Mouse (Mus musculus) testis, postnatal 10 days (tissue): ENCODE measurements around the gene Atp1a2.

ENCODE experiments used
- DNase-seq: peaks from one replicate; pipeline ENCODE4 v3.0.0; 2021; ENCODE audit warnings: low spot score

The Atp1a2 gene

DNA sequence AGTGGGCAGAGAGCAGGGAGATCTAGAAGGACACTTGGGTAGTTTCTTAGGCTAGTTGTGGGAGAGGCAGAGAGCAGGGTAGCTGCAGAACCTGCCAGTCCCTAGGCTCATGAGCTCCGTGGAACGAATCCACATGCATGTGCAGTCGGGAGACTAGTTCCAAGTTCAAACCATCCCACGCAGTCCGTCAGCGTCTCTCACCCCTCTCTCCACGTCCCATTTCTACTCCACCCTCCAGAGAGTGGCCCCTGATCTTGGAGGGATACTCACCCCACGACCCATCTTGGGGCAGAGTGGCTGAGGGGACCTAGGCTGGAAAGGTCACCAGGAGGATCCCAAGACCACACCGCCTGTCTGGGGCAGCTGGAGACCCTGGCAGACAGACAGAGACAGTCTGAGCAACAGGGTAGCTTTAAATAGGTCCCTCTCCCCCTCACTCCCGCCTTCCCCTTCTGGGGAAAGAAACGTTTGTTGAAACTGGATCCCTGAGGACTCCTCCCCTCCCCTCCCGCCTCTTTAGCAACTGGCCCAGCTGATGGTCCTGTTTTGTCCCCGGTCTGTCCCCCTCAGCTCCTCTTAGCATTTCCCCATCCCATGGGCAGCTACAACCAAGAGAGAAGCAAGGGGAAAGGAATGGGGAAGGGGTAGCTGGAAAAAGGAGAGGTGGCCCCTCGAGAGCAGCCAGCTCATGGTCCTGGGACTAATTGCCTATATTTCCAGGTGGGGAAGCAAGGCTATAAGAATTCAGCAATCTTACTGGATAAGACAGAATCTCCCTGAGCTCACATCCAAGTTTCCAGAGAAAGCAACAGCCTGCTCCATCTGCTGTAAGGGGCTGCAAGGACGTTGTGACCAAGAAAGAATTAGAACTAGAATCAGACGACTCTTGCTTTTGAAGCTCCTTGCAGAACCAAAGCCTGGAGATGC is at the start of gene Atp1a2:
TSS of gene Atp1a2 (minus strand) at position 454 of the 927 bp plus-strand sequence.
- peak; percentile 66 for DNase-seq

DNA sequence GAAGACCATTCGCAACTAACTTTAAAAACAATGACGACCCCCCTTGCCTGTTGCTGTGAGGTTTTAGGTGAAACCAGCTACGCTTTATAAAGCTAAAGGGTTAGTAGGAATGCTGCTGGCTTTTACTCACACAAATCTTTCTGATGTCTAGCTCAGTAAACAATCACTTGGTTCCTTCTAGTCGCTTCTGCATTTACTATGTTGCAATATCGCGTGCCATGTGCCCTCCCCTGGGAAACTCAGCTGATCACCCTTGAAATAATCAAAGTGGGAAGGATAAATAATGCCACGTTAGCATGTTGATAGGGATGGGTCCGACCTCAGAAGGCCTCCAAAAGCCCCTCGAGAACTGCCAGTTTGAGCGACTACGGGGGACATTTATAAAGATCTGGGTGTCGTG is 49.5 kb upstream of the Atp1a2 start:
- no peak for DNase-seq

DNA sequence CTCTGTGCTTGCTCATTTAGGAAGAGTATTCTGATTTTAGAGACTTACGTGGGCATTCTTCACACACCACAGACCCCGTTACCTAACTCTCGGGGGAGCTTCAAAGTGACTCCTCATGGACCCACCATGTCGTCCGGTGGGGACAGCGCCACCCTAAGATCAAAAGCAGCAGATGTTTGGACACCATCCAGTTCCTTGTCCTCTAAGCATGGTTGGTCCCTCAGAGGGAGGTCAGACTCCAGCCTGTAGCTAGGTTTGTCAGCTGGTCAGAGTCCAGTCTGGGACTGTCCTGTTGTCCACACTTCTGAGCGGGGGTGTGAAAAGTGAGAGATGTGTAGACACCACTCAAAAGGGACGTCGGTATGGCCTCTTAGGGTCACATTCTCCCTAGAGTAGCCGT is 48.8 kb upstream of the Atp1a2 start:
- no peak for DNase-seq

DNA sequence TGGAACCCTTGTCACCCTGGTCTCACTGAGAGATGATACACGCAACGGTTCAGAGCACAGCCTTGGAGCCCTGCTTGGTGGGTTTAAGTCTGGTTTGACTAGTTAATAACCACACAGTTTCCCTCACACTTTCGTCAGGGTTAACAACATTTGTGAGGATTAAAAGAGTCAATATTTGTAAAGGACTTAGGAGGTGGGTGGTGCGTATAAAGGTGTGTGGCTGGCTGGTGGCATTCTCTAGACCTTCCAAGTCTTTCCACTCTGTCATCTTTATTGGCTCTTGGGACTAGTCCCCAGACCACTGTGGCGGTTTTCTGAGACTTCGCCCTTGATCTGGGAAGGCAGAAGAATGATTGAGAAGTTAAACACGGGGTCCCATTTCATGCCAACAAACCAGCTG is 47.0 kb upstream of the Atp1a2 start:
- DNase-seq: no peak

DNA sequence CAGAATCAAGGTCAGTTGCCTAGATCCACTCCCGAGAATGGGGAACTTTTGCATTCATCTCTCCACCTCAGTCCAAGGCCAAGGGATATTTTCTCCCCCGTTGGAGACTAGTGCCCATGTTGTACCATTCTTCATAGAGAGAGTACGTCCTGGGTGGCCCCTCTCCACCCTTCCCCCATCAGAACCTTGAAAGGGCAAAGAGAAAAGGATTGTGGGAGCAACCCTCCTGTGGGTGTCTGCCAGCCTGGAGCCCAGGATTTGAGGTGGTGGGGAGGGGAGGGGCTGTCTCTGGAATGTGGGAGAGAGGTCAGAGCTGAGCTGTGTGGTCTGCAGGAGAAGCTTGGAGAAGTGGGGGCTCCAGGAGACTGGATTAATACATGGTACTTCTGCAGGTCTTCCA is 46.0 kb upstream of the Atp1a2 start:
- DNase-seq: no peak

DNA sequence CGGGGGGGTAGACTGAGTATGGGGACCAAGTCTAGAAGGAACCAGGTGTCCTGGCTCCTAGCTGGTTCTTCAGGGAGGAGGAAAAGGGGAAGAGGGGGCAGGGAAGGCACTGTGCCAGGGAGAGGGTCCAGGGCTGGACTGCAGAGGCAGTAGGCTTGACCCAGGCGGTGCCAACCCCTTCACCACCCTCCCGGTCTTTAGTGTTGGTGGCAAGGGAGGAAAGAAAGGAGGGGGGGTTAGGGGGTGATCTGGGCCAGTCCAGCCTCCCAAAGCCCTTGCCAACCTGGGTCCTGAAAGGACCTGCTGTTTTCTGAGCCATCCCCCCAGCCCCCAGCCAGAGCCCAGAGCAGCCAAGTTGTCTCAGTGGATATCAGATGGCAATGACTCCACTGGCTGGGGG is 44.9 kb upstream of the Atp1a2 start:
- DNase-seq: no peak

DNA sequence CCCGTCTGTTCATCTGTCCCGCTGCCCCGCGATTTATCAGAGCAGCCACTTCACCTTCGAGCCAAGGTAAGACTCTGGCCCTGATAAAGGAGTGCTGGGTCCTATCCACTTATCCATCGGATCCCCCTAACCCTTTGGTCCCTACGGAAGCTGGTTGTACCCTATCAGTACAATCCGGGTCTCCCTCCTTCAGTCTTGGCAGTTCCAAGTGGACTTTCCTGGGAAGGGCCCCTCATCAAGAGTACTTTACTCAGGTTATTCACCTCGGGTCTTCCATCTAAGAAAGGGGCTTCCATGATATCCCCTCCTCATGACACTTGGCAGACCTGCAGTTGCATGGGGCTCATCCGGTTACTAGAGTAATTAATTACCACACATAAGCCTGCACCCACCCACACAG is 43.5 kb upstream of the Atp1a2 start:
- DNase-seq: no peak

DNA sequence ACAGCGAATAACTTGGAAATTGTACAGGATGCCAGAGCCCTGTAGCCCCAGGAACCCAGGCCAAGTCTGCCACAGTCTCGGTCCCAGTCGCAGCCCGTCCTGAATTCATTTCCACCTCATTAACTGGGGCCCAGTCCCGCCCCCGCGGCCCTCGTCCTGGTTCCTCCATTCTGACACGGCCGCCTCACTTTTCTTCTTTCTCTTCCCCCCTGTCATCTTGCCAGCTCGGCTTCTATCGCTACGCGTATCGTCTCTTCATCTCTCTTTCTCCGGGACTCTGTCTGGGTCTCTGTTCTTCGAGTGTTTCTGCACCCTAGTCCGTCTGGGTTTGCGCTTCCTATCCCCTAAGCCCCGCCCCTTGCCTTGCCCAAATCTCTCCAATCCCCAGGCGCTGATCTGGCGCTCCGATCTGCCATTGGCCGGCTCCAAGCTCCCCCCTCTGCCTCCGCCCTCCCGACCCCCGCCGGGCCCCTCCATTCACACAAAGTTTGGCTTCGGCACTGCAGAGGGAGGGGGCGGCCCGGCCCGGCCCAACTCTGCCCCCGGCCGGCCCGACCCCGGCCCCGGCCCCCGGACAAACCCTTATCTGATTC is 43.0 kb upstream of the Atp1a2 start, which contains the start of gene Kcnj10:
TSS of gene Kcnj10 (plus strand) at position 482 of the 593 bp plus-strand sequence.
- DNase-seq: peak; percentile 85

DNA sequence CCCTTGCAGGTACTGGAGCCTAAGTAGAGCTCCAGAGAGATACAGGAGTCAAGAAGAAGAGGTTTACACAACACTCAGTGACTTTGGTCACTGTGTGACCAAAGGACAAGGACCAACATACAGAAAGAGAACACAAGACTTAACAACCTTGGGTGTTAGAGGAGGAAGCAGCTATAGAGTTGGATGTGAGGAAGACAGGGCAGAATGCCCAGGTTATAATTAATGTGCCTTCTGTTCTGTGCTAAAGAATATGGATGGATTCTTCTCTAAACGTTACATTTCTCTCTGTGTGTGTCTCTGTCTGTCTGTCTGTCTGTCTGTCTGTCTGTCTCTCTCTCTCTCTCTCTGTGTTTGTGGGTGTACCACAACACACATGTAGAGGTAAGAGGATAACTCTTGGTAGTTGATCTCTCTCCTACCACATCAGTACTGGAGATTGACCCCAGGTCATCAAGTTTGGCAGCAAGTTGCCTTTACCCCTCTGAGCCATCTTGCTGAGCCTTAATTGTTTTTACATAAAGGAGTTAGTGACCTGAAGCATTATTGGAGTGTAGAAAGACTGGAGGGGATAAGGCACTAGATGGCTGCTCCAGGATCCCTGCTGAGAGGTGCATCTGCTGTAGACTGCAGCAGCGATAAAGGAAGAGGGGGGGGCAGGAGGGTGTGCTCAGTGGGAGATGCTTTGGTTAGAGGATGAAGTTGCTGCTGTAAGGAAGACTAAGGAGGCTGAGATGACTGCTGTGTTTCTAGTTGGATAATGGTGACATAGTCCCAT is 39.7 kb upstream of the Atp1a2 start:
- no peak for DNase-seq

DNA sequence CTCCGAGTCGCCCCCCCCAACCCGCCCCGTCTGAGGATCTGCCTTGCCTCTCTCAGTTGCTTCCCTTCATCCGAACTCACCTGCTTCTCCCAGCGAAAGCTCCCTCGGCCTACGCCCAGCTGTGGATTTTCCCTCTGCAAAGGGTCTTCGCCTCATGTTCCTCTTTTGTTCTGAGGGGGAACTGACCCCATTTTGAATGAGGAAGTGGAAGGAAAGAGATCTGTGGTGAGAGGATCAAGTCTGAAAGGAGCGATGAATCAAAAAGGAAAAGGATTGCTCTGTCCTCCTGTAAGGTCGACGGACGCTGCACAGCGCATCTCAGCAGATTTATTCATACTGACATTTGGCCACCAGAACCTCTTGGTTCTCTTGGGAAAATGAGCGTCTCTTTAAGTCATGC is 37.9 kb upstream of the Atp1a2 start:
- DNase-seq: no peak

DNA sequence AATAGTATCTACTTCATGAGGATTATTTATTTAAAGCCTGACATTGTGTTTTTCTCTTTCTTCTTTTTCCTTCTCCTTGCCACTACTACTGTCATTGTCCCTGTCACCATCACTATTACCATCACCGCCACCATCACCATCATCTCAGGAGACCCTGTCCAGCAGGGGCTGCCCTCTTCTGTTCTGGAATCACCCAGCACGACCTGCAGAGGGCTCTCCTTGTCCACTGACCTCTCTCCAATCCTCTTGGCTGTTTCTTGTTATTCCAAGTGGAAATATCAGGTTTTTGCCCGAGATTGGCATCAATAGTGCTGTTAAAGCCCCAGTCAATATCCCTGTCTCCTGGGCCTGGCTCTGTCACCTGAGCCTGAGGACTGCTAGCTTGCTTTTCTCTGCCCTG is 35.6 kb upstream of the Atp1a2 start:
- DNase-seq: no peak

DNA sequence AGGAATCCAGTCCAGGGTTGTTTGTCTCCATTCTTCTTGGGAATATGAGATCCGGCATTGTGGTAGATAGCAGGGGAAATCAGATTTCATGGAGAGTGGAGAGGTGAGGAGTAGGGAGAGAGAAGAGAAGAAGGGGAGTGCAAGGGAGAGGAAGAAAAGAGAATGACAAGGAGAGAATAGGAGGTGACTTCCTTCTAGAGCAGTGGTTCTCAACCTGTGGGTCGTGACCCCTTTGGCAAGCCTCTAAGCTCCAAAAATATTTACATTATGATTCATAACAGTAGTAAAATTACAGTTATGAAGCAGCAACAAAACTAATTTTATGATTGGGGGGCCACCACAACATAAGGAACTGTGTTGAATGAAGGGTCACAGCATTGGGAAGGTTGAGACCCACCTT is 35.1 kb upstream of the Atp1a2 start:
- no peak for DNase-seq

DNA sequence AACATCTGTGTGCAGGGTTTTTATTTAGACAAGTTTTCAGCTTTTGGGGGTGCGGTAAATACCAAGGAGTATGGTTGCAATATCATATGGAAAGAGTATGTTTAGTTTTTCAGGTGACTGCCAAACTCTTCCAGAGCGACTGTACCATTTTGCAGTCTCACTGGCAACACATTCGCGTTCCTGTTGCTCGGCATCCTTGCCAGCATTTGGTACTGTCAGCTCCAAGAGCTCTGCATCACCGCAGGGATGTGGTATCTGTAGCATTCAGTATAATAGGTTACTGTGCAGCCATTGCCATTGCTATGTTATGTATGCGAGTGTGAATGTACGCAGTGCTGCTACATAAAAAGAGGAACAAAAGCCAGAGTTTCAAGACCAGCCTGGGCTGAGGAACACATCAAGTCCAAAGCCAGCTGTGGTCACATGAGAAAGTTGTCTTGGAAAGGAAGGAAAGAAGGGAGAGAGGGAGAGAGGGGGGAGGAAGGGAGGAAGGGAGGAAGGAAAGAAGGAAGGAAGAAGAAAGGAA is 33.6 kb upstream of the Atp1a2 start:
- no peak for DNase-seq

DNA sequence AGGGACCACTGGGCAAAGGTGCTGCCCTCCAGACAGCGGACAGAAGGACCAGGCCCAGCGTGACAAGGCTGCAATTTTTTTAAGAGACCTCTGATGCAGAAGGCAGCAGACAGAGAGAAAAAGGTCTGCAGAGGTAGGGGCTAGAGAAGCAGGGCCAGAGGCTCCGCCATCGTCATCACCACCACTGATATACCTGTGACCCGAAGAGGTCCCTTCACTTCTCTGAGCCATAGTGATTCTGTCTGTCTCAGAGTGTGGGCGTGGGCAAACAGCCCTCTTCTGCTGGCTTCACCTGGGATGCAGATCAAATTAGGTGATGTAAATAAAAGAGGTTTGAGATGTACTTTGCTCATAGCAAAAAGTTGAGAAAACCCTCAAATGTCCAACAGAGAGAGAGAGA is 31.8 kb upstream of the Atp1a2 start:
- no peak for DNase-seq

DNA sequence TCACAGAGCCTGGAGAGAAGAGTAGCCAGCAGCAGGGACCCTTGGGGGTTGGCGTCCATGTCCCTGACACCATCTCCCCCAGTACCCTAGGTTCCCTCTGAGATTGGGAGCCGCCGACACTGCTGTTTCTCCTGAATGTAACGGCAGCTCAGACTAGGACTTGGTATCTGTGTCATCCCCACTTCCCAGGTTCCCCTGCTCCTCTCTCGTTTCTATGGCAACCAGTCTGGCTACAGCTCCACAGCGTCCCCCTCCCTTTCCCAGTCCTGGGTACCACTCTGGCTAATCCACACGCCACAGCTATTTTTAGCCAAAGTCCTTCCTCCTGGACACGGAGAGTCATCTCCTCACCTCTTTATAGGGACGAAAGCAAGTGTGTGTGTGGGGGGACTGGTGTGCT is 31.3 kb upstream of the Atp1a2 start, which contains the start of gene Kcnj9:
TSS of gene Kcnj9 (minus strand) at position 188 of the 400 bp plus-strand sequence.
- no peak for DNase-seq

DNA sequence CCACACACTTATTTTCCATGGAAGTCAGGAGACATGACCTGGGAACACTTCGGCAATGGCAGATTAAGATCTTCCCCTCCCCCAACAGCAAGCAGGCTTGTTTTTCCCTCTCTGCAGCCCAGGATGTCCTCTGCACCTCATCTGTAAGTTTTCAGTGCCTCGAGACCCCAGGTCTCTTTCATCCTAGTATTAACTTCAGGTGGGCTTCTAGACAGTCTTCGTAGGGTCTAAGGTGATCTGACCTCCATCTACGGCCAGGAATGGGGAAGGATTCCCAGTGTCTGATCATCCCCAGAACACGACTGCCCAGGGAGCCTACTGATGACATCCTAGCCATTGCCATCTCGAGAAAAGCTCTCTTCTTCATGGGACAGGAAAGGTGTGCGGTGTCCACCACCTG is 30.6 kb upstream of the Atp1a2 start:
- DNase-seq: no peak

DNA sequence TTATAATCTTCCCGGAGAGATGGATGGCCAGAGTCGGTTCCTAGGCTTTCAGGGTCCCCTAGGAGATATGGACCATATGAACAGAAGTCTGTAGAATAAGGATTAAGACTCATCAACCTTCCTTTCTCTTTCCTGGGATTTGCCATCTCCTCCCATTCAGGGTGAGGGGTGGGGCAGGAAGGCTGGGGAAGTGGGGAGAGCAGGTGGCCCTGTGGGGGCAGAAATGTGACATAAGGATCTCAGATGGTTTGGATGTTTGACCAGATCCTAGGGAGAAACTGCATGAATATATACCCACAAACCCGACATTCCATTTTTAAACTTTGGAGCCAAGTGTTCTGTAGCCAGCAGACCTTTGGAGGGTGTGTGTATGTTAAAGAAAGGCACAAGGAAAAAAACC is 30.2 kb upstream of the Atp1a2 start:
- DNase-seq: no peak

DNA sequence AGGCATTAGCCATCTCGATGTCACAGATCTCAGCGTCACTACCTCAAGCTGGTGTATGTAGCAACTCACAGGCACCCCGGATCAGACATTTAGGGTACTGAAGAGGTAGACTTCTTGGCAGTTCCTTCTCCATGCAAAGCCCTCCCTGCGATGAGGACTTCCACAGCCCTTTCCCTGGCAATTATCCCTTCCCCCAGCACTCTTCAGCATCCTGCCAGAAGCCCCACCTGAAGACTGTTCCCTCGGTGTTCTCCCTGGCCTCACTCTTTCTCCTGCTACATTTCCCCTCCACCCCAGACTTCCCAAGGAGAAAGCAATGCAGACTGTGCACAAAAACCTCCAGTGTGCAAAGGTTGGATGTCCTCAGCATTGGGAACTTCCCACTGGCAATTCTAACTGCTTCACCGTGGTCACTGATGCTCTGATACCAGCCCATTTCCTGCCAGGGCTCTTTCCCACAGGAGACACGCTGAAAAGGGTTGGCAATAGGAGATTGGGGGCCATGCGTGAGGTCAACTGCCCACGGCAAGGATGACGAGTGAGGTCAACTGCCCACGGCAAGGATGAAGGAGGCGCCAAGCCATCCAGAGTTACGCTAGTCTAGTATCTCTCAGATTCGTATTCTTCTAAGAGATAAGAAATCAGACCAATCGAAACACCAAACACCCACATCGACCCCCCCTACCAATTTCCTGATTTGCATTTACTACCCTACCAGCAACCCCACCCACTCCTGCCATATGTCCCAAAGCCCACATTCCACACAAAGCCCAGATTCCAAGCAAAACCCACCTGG is 29.5 kb upstream of the Atp1a2 start:
- no peak for DNase-seq

DNA sequence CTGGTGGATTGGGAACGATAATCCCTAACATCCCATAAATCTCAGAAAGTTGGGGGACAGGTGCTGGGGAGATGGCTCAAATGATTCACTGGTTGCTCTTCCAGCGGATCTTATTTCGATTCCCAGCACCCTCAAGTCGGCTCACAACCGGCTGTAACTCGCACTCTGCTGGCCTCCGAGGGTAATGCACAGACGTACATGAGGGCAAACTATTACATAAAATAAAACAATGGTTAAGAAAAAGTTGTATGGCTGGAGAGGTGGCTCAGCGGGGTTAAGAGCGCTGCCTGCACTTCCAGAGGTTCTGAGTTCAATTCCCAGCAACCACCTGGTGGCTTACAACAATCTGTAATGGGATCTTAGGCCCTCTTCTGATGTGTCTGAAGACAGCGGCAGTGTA is 28.8 kb upstream of the Atp1a2 start:
- DNase-seq: no peak

DNA sequence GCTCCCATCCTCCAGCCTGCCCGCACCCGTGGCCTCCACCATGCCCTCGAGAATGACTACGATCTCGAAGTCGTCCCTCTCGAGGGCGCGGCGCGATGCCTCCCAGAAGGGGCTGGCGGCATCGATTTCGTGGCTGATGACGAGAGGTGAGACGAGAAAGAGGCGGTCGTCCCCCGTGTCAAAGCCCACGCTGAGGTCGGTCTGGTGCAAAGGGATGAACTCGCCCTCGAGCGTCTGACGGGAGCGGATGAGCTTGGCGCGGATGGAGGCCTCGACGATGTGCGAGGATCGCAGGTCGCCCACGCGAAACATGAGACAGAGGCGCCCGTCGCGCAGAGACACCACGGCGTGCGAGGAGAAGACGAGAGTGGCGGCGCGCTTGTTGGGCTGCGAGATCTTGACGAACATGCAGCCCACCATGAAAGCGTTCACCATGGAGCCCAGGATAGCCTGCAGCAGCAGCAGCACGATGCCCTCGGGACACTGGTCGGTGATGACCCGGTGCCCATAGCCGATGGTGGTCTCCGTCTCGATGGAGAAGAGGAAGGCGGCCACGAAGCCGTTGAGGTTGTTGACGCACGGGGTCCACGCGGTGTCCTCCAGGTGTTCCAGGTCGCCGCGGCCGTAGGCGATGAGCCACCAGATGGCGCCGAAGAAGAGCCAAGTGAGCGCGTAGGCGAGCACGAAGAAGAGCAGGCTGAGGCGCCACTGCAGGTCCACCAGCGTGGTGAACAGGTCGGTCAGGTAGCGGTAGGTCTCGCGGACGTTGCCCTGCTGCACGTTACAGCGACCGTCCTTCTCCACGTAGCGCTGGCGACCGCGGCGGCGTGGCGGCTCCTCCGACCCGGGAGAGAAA is 28.0 kb upstream of the Atp1a2 start:
- DNase-seq: peak; percentile 81

DNA sequence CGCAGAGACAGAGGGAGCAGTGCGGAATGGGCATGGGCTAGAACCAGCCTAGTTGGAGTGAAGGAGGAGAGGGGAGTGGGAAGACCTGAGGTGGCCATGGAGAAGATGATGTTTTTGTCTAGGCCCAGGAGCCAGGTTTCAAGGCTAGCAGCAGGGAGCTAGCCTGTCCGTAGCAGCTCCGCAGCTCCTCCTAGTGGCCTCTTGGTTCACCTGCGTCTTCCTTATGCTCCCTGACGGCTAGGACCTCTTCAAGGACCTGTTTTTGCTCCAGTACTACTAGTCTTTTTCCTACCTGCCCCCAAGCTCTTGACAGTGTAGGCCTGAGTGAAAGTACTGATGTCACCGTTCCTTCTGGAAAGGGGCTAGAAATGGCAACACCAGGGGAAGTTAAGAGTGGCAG is 26.9 kb upstream of the Atp1a2 start:
- peak; percentile 87 for DNase-seq
